ENCODE assay signal across 18 mouse cellular contexts in the genomic region with DNA sequence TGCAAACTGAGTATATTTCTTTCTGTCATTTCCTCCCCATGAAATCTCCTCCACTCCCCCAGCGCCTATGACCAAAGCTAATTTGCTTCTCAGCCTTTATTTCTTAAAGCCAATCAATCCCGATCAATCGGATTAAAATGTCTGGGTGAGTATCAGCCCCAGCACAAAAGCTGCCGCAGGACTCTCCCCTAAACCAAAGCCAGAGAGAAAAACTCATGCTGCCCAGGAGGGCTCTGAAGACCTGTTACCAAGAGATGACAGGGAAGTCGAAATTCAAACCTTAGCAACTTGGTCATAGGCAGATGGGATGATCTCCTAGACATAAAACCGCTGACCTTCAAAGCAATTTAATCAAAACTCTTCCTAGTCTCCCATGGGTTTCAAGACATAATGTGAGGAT.
DNase-seq lines count a peak whose midpoint lies in the region; ATAC-seq and TF ChIP-seq lines count a peak whose summit lies in the region.
"Had no signal": no experiment of that assay in that cellular context is flagged by ENCODE, and none has a peak within 500 bp of the region (broad histone marks: within the 10 kb centered on the region; RNA-seq: fewer than 3 reads in every experiment).

No protein-coding gene starts in this region.

- H3K36me3 ChIP-seq in forebrain, embryonic 14.5 days (ENCODE audit: control insufficient read depth, insufficient read depth, low read length): no peaks in the 10 kb centered on the region
- H3K36me3 ChIP-seq in midbrain, embryonic 12.5 days: no peaks in the 10 kb centered on the region
- H3K36me3 ChIP-seq in neural tube, embryonic 15.5 days: no peaks in the 10 kb centered on the region

- no peak for TF ChIP-seq CTCF in layer of hippocampus, adult 2 months (conservative IDR thresholded peaks at IDR 0.05)

- no peak for DNase-seq in layer of hippocampus, adult 2 months (ENCODE audit: low spot score in 2 of 2)
- no peak for DNase-seq in layer of hippocampus, postnatal 36 days
- peak; percentile 8 for DNase-seq in forebrain, embryonic 14.5 days (ENCODE audit: low spot score)
- DNase-seq in cerebellum, postnatal 10 days: no peak
- no peak for DNase-seq in heart, adult 11 months
- DNase-seq in urinary bladder, adult 18-20 months (ENCODE audit: low spot score in 2 of 2): no peak
- DNase-seq: adrenal gland, postnatal 25 days; B cell, adult 2 months; cerebellum, adult 11-12 months; cerebellum, postnatal 25 days; heart, postnatal 10 days; kidney, adult 11 months; left cerebral cortex, postnatal 4 days; liver had no signal

- WGBS in forebrain, embryonic 14.5 days: 49% methylated on average over 6 of the region's 6 CpGs
- WGBS in midbrain, embryonic 12.5 days: 25% methylated on average over 6 of the region's 6 CpGs
- 75% methylated on average over 6 of the region's 6 CpGs for WGBS in neural tube, embryonic 15.5 days

- ATAC-seq in forebrain, embryonic 14.5 days: 0 out of 2 replicates have a peak, but pooled peaks have one; percentile 24
- ATAC-seq in midbrain, embryonic 12.5 days (ENCODE audit: low FRiP score, low read depth): no peak
- peak; percentile 58; the same call in 1 of the 2 replicates for ATAC-seq in neural tube, embryonic 15.5 days (ENCODE audit: low FRiP score)
- ATAC-seq: lung, postnatal 0 days had no signal

- H3K4me1 ChIP-seq in forebrain, embryonic 14.5 days (ENCODE audit: control insufficient read depth, insufficient read depth, low read length): peaks cover 9% of the 10 kb centered on the region
- H3K4me1 ChIP-seq in midbrain, embryonic 12.5 days: peaks cover 24% of the 10 kb centered on the region
- peaks cover 23% of the 10 kb centered on the region for H3K4me1 ChIP-seq in neural tube, embryonic 15.5 days

- H3K27me3 ChIP-seq in forebrain, embryonic 14.5 days (replicated peaks; ENCODE audit: control insufficient read depth, insufficient read depth, low read length): no peaks in the 10 kb centered on the region
- no peaks in the 10 kb centered on the region for H3K27me3 ChIP-seq in midbrain, embryonic 12.5 days
- no peaks in the 10 kb centered on the region for H3K27me3 ChIP-seq in neural tube, embryonic 15.5 days (replicated peaks)

- H3K9me3 ChIP-seq in forebrain, embryonic 14.5 days (replicated peaks; ENCODE audit: control insufficient read depth, low read length): no peaks in the 10 kb centered on the region
- H3K9me3 ChIP-seq in midbrain, embryonic 12.5 days: no peaks in the 10 kb centered on the region
- H3K9me3 ChIP-seq in neural tube, embryonic 15.5 days (replicated peaks): no peaks in the 10 kb centered on the region

- no peak overlapping the region for H3K9ac ChIP-seq in forebrain, embryonic 14.5 days (ENCODE audit: low read length)
- no peak overlapping the region for H3K9ac ChIP-seq in midbrain, embryonic 12.5 days (replicated peaks)
- H3K9ac ChIP-seq in neural tube, embryonic 15.5 days (replicated peaks): no peak overlapping the region

- H3K27ac ChIP-seq in layer of hippocampus, adult 2 months: peak overlapping the region; percentile 54
- no peak overlapping the region for H3K27ac ChIP-seq in forebrain, embryonic 14.5 days (ENCODE audit: low read depth, low read length)
- peak overlapping the region; percentile 7 for H3K27ac ChIP-seq in midbrain, embryonic 12.5 days (replicated peaks)
- 0 out of 2 replicates have a peak overlapping the region, but pooled peaks have one; percentile 37 for H3K27ac ChIP-seq in neural tube, embryonic 15.5 days (replicated peaks)

- no peak overlapping the region for H3K4me3 ChIP-seq in layer of hippocampus, adult 2 months
- H3K4me3 ChIP-seq in forebrain, embryonic 14.5 days (ENCODE audit: low read depth, low read length): no peak overlapping the region
- no peak overlapping the region for H3K4me3 ChIP-seq in midbrain, embryonic 12.5 days
- H3K4me3 ChIP-seq in neural tube, embryonic 15.5 days (replicated peaks): no peak overlapping the region

- H3K4me2 ChIP-seq in forebrain, embryonic 14.5 days (ENCODE audit: low read length): no peak overlapping the region
- no peak overlapping the region for H3K4me2 ChIP-seq in midbrain, embryonic 12.5 days (replicated peaks)
- H3K4me2 ChIP-seq in neural tube, embryonic 15.5 days: no peak overlapping the region
- H3K4me2 ChIP-seq: heart, embryonic 11.5 days had no signal
